Mouse (Mus musculus) liver, adult 2 months (tissue): ENCODE data around the gene Taar8c.
"Not testable (repeated sequence)": the region's sequence is repeated elsewhere in the genome, so short reads cannot be mapped to it uniquely, and the experiment has no call there.

Experiments
- CTCF ChIP-seq: fragments of 200-500 bp; IDR thresholded peaks from 2 replicates; pipeline ENCODE4 v1.5.1; 2011; ENCODE audit warnings: low read depth, low read length, control low read depth
- POLR2A ChIP-seq: fragments of 200-500 bp; IDR thresholded peaks from 2 replicates; pipeline ENCODE4 v1.6.1; 2011; ENCODE audit warnings: low read length, control low read depth; ENCODE audit not compliant: insufficient read depth; ENCODE audit errors: extremely low read depth

DNA sequence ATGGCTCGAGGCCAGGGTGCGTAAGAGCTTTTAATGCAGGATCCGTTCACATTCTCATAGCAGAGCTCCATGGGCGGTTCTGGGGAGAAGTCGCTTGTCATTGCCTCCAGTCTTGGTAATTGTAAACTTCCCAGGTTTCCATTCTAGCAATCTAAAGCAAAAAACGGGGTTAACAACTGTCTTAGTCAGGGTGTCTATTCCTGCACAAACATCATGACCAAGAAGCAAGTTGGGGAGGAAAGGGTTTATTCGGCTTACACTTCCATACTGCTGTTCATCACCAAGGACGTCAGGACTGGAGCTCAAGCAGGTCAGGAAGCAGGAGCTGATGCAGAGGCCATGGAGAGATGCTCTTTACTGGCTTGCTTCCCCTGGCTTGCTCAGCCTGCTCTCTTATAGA is 7.7 kb upstream of the Taar8c start, which contains the start of gene Taar9:
- TF ChIP-seq POLR2A, CTCF: not testable (repeated sequence)
